Mouse (Mus musculus) layer of hippocampus, adult 2 months (tissue): ENCODE results near the gene Olfr1427. TPM values are rescaled to one million over a fixed set of nuclear protein-coding genes. Genes with fewer than 3 reads are reported as not detected.
"Not testable (repeated sequence)": the region's sequence is repeated elsewhere in the genome, so short reads cannot be mapped to it uniquely, and the experiment has no call there.

Experiments
- DNase-seq, 2 experiments: peaks; one replicate each; pipeline ENCODE4 v3.0.0; 2022; ENCODE audit warnings: low spot score in 2 of 2
- H3K27ac ChIP-seq: fragments of 200-600 bp; 2 replicates; pipeline ENCODE4 v1.8.1; 2022
- H3K4me3 ChIP-seq: fragments of 200-600 bp; 2 replicates; pipeline ENCODE4 v1.8.1; 2022; ENCODE audit warnings: mild to moderate bottlenecking
- CTCF ChIP-seq: fragments of 200-600 bp; conservative IDR thresholded peaks from 2 replicates; pipeline ENCODE4 v1.8.1; 2022; ENCODE audit warnings: antibody characterized with exemption, mild to moderate bottlenecking, moderate library complexity
- long read RNA-seq, 2 experiments: library from polyadenylated mRNA; stranded (forward); transcript quantifications; one replicate each; pipeline ENCODE4 v2.0.0; 2021; ENCODE audit warnings: borderline mapping rate in 2 of 2
- total RNA-seq, 2 experiments: library from RNA; stranded (reverse); gene quantifications; 2 replicates each; pipeline ENCODE4 v1.2.3; 2021

The Olfr1427 gene
- total RNA-seq, result not detected
- long read RNA-seq, experiment 1, result 0 reads
- long read RNA-seq, experiment 2, result 0 reads

DNA sequence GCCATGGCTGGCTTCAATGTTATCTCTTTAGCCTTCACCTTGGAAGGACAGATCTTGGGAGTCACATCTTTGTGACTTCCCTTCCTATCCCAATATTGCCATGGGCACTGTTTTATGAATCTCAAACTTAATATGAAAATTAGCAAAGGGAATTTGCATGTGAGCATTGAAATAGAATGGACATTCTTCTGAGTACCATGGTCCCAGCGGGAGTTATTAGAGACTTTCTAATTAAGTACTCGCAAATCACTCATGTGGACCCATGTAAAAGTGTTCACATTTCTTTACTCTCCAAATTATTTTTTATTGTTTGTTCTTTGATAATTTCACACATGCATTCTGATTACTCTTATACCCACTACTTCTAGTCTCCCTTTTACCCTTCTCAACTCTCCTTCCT lies at the start of gene Olfr1427:
TSS of gene Olfr1427 (minus strand) at position 101 of the 400 bp plus-strand sequence.
- TF ChIP-seq CTCF, result no peak
- no peak within 1 kb of the TSS for H3K27ac ChIP-seq
- no peak for DNase-seq
- H3K4me3 ChIP-seq, result no peak within 1 kb of the TSS

DNA sequence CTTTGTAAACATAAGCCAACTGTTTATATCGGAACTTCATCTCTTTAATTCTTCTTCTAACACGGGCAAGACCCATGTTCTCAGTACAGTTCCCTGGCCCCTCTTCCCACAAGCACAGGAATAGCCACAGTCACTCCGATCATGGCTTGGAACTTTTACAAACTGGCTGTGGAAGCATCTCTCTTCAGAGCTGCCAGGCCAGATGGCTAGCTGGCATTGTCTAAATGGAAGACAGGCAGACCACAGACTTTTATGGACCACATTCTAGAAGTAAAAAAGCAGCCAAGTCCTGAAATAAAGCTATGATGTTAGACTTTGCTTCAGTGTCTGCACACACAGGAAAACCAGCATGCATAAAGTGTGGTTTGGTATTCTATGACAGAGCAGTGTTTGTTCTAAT lies 42.3 kb upstream of the Olfr1427 start:
- DNase-seq, result peak in 1 of 2 experiments; percentile 49
- 0 out of 2 replicates have a peak overlapping the region, but pooled peaks have one; percentile 1 for H3K27ac ChIP-seq
- H3K4me3 ChIP-seq, result no peak overlapping the region
- no peak for TF ChIP-seq CTCF

DNA sequence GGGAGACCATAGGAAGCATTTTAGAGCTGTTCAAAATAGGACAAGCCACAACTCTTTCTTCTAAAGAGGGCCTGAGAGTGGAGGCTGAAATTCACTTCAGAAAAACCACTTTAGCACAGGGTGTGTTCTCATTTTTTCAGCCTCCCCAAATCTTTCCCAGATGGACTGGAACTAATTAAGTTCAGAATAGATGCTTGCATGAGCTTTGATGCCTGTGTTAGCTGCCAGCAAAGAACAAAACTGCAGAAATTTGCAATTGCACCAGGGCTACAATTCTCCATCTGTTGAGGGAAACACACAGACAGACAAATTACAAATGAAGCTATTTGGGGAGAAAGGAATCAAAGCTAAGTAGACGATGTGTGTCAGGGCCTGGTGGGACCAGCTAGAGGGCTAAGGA lies 40.2 kb upstream of the Olfr1427 start:
- no peak for TF ChIP-seq CTCF
- DNase-seq, result peak; percentile 72 to 87
- no peak overlapping the region for H3K4me3 ChIP-seq
- H3K27ac ChIP-seq, result peak overlapping the region; percentile 78

DNA sequence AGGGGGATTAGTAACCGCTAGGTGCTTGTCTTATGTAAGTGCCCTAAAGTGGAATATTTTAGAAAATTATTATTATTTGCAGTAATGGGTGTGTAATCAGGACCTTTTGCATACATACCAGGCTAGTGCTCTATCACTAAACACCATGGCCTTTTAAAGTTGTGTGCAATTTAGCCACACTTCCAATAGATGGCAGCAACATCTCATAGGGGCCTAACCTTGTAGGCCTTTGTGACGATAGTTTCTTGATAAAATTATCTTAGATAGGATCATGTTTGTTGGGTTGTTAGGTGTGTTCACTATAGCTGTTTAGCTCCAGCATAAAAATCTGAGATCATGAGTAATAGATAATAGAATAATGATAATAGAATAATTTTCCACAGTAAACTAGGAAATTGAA lies 31.2 kb upstream of the Olfr1427 start:
- DNase-seq, result peak; percentile 47 to 63
- peak; percentile 92 for TF ChIP-seq CTCF
- Histone ChIP-seq H3K4me3 (no peak overlapping the region), H3K27ac (no peak overlapping the region)

DNA sequence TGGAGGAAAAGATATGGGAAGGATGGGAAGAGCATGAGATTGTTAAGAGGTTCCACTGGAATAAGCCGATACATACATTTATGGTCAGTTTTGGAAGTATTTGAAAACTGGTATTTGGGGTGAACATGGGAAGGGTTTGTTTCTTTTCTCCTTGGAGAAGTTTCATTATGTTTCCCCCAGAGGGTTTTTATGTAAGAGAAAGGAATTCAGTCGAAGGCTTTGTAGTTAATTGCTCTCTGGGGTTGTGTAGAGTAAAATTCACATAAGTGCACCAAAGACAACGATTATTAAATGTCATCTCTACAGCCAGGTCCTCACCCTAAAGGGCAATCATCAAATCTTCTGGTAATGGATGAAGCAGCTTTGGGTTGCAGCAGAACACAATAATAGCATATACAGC lies 20.0 kb upstream of the Olfr1427 start, which contains the start of gene Olfr76:
TSS of gene Olfr76 (minus strand) at position 101 of the 400 bp plus-strand sequence.
- no peak for DNase-seq
- TF ChIP-seq CTCF, result no peak
- Histone ChIP-seq H3K4me3 (no peak within 1 kb of the TSS), H3K27ac (no peak within 1 kb of the TSS)

DNA sequence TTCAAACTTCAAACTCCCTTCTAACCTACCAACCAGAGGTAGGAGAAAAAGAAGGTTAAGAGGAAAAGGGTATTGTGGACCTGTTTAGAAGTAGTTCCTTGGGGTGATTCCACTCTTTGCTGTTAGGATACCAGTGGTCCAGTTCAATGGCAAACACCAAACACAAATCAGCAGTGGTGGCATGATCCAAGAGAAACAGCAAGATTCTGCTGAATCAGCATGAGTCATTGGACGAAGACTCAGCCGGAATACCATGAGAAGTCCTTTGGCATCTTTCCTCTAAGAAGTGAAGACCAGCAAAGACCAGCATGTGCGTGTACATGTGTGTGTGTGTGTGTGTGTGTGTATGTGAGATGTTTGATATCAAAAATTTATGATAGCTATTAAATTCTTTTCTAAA lies 13.3 kb upstream of the Olfr1427 start:
- Histone ChIP-seq H3K27ac (no peak overlapping the region), H3K4me3 (no peak overlapping the region)
- no peak for DNase-seq
- no peak for TF ChIP-seq CTCF

DNA sequence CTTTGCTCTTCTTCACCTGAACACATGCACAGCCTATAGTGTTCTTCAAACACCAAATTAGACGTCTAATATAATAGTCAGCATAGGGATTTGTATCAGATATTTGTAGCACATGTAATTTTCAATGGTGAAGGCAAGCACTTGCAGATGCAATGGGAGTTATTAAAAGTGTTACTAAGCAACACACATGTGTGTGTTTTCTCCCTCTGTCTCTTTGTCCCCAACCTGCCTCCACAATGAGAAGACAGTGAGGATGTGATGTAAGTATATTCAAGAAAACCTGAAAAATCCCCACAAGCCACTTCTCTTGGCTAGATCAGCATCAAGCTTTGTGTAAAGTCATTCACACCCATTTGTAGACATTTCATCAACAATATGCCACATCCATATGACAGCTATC lies 12.7 kb upstream of the Olfr1427 start, which contains the start of gene Olfr1428:
TSS of gene Olfr1428 (minus strand) at position 101 of the 400 bp plus-strand sequence.
- DNase-seq, result no peak
- TF ChIP-seq CTCF, result no peak
- Histone ChIP-seq H3K27ac (no peak within 1 kb of the TSS), H3K4me3 (no peak within 1 kb of the TSS)

DNA sequence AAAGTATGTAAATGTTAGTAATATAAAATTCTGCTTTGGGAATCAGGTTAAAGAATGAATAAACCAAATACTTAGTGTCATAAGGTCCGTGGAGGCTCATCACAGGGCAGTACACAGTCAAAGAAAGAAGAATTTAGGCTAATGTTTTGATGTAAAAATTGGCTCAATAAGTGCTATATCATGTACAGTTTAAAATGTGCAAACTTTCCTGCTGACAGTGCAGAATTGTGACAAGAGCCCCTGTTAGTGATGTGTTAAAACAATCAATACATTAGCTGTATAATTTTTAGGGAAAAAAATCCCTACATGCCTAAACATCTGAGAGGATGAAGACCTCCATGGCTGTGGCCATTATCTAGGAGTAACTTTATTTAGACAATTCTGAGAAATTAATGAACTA lies 10.7 kb upstream of the Olfr1427 start:
- no peak for DNase-seq
- no peak for TF ChIP-seq CTCF
- no peak overlapping the region for H3K4me3 ChIP-seq
- no peak overlapping the region for H3K27ac ChIP-seq

DNA sequence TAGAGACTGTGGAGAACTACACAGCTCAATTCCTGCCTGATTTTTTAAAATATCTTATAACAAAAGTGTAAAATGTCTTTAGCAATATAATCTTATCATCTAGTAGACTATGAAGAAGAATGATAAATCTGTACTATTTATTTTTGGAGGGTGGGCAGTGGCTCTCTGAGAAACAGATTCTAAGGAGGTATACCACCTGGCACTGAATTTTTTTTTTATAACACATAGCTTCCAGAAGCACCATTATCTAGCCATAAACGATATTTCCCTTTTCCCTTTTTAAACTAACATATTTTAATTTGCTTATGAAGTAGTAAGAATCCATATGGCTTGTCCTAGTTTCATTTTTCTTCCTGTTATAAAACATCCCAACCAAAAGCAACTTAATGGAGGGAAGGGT lies 1.4 kb upstream of the Olfr1427 start:
- no peak overlapping the region for H3K4me3 ChIP-seq
- H3K27ac ChIP-seq, result no peak overlapping the region
- DNase-seq, result no peak
- no peak for TF ChIP-seq CTCF

DNA sequence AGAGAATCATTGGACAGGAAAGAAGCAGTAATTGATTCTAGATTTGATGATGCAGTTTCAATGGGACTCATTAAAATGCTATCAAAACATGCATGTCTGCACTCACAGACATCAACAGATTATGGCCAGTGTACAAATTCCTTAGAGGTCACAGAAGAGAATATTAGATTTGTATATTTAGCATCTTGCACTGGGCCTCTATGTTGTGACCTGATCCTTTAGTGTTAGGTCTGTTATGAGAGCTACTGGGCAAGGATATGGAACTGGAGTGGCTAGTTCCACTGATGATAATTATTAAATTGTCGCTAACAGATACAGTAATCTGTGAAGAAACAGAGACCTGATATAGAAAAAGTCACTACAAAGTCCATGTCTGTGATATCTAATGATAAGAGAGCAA lies 11.2 kb downstream of the Olfr1427 start, which contains the start of gene Olfr1426:
TSS of gene Olfr1426 (minus strand) at position 101 of the 400 bp plus-strand sequence.
- TF ChIP-seq CTCF, result no peak
- DNase-seq, result no peak
- Histone ChIP-seq H3K4me3 (no peak within 1 kb of the TSS), H3K27ac (no peak within 1 kb of the TSS)

DNA sequence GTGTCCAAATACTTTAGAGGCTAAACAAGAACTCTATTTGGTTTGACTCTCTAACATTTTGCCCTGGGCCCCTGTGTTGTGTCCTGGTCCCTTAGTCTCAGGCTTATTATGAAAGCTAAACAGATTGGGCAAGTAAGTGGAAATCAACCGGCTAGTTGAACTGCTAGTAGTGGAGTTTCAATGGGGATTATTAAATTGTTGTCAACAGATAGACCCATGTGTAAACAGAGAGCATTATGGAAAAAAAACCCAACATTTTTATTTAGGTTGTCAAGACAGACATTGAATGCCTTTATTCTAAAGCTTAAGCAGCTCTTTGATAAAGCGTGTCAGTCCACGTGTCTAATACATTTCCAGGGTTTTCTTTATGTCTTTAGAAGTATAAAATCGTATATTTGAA lies 25.5 kb downstream of the Olfr1427 start, which contains the start of gene Olfr1425:
TSS of gene Olfr1425 (minus strand) at position 101 of the 400 bp plus-strand sequence.
- not testable (repeated sequence) for H3K4me3 ChIP-seq, DNase-seq, H3K27ac ChIP-seq

DNA sequence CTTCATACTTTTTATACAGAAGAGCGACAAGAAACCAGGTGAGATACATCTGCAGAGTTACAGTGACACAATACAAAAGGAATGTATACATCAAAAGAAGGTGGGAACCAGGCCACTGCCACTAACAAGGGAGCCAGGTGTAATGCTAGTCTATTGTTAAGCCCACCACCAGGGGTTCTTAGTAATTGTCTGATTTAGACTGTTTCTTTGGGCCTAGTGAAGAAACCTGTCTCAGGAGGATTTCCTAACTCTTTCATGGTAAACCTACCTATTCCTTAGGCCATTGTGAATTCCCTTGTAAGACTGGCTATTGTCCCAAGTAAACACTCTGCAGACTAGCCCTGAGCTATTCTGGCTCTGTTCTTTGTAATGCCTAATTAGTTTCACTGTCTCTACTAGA lies 33.6 kb downstream of the Olfr1427 start:
- DNase-seq, H3K27ac ChIP-seq, H3K4me3 ChIP-seq: not testable (repeated sequence)

DNA sequence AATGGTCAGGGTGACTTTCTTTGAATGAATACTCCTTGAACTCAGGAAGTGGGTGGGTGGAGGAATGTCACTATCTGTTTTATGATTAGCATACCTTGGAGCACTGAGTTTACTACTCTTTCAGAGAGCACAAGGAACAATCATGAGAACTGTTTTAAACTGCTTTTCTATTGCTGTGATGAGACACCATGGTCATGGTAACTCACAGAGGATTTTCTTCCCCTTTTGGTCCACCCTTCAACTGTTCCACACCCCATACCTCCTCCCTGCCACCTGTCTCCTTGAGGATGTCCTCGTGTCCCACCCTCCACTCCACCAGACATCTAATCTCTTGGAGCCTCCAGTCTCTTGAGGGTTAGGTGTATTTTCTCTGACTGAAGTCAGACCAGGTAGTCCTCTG lies 35.3 kb downstream of the Olfr1427 start:
- DNase-seq, H3K4me3 ChIP-seq, H3K27ac ChIP-seq: not testable (repeated sequence)

DNA sequence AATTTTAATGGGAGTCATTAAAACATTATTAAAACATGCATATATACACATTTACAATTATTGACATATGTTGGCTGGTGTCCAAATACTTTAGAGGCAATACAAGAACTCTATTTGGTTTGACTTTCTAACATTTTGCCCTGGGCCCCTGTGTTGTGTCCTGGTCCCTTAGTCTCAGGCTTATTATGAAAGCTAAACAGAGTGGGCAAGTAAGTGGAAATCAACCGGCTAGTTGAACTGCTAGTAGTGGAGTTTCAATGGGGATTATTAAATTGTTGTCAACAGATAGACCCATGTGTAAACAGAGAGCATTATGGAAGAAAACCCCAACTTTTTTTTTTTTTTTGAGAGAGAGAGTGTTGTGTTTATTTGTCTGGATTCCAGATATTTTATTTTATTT lies 40.6 kb downstream of the Olfr1427 start, which contains the start of gene Olfr1424:
TSS of gene Olfr1424 (minus strand) at position 101 of the 400 bp plus-strand sequence.
- not testable (repeated sequence) for H3K4me3 ChIP-seq, DNase-seq, H3K27ac ChIP-seq

Other genes starting within 250 kb of the Olfr1427 start
- gene Olfr1418, start 242.3 kb downstream of the Olfr1427 start, total RNA-seq, result not detected
- gene Olfr1419, start 228.2 kb downstream of the Olfr1427 start, total RNA-seq, result not detected
- gene Olfr1420, start 216.8 kb downstream of the Olfr1427 start, total RNA-seq, result not detected
- gene Patl1, start 190.9 kb downstream of the Olfr1427 start, total RNA-seq, result 10 to 100 TPM; 19.7 to 21.1 TPM
- gene Osbp, start 137.4 kb downstream of the Olfr1427 start, total RNA-seq, result 10 to 100 TPM; 50.3 to 50.9 TPM
- gene Olfr1423, start 62.0 kb downstream of the Olfr1427 start, total RNA-seq, result not detected
- gene Olfr1424, start 40.7 kb downstream of the Olfr1427 start, total RNA-seq, result not detected
- not detected for gene Olfr1425, start 25.6 kb downstream of the Olfr1427 start, total RNA-seq
- not detected for gene Olfr1426, start 11.3 kb downstream of the Olfr1427 start, total RNA-seq
- not detected for gene Olfr1428, start 12.6 kb upstream of the Olfr1427 start, total RNA-seq
- gene Olfr76, start 19.9 kb upstream of the Olfr1427 start, total RNA-seq, result not detected
- gene Olfr1555-ps1, start 66.8 kb upstream of the Olfr1427 start, total RNA-seq, result not detected
- gene Olfr1431, start 97.3 kb upstream of the Olfr1427 start, total RNA-seq, result not detected
- not detected for gene Olfr1432, start 129.3 kb upstream of the Olfr1427 start, total RNA-seq
- not detected for gene Olfr262, start 138.3 kb upstream of the Olfr1427 start, total RNA-seq
- not detected for gene Olfr235, start 157.7 kb upstream of the Olfr1427 start, total RNA-seq
- not detected for gene Olfr1434, start 176.5 kb upstream of the Olfr1427 start, total RNA-seq
- not detected for gene Olfr1436, start 195.8 kb upstream of the Olfr1427 start, total RNA-seq
- gene Olfr1437, start 221.8 kb upstream of the Olfr1427 start, total RNA-seq, result not detected
- gene Olfr1438-ps1, start 232.6 kb upstream of the Olfr1427 start, total RNA-seq, result not detected